Mouse (Mus musculus) CH12.LX (cell line): ENCODE data around the gene Serinc5. TPM values are rescaled to one million over a fixed set of nuclear protein-coding genes. Genes with fewer than 3 reads are reported as not detected.

Experiments
- DNase-seq: peaks from one replicate; pipeline ENCODE4 v3.0.0-alpha.2; 2013; ENCODE audit errors: extremely low read depth
- H3K27ac ChIP-seq: 2 replicates; pipeline ENCODE4 v1.5.1; 2012; ENCODE audit warnings: low read depth, mild to moderate bottlenecking, control low read depth, moderate library complexity; ENCODE audit not compliant: insufficient read depth
- H3K27me3 ChIP-seq: replicated peaks from 2 replicates; pipeline ENCODE3; 2012; ENCODE audit warnings: inconsistent platforms
- H3K36me3 ChIP-seq, 2 experiments: replicated peaks in 1 of 2; 2 replicates each; pipeline versions ENCODE3 to v1.6.1; 2012; ENCODE audit warnings: inconsistent platforms in 1 of 2, low read length in 1 of 2, mild to moderate bottlenecking in 1 of 2, mixed read lengths in 1 of 2, moderate library complexity in 1 of 2; ENCODE audit not compliant: control insufficient read depth in 1 of 2, insufficient read depth in 1 of 2
- H3K4me1 ChIP-seq, 2 experiments: 2 replicates each; pipeline ENCODE4 v1.6.1; 2012; ENCODE audit warnings: inconsistent platforms in 1 of 2, moderate library complexity in 1 of 2; ENCODE audit not compliant: insufficient read depth in 2 of 2, control insufficient read depth in 1 of 2
- H3K4me2 ChIP-seq: 2 replicates; pipeline ENCODE4 v1.6.1; 2012; ENCODE audit warnings: low read depth, mild to moderate bottlenecking, control low read depth; ENCODE audit not compliant: poor library complexity, insufficient read depth, severe bottlenecking
- H3K4me3 ChIP-seq, 3 experiments: fragments of 150-350 bp in 1 of 3; sonication (generic) in 1 of 3; replicated peaks in 1 of 3; 2 replicates each; pipeline versions ENCODE3 to v1.5.1; 2011 to 2012; ENCODE audit warnings: low read depth in 2 of 3, low read length in 2 of 3, mild to moderate bottlenecking in 2 of 3, moderate library complexity in 2 of 3, control low read depth in 1 of 3, improper control_type of control experiment in 1 of 3, inconsistent platforms in 1 of 3, mixed read lengths in 1 of 3; ENCODE audit not compliant: poor library complexity in 1 of 3
- H3K79me2 ChIP-seq: replicated peaks from 2 replicates; pipeline ENCODE4 v1.6.1; 2012; ENCODE audit warnings: mild to moderate bottlenecking, moderate library complexity; ENCODE audit not compliant: control insufficient read depth, poor library complexity, insufficient read depth, severe bottlenecking; ENCODE audit errors: extremely low read depth
- H3K9ac ChIP-seq: 2 replicates; pipeline ENCODE4 v1.6.1; 2012; ENCODE audit warnings: low read depth, mild to moderate bottlenecking, control low read depth, moderate library complexity; ENCODE audit not compliant: insufficient read depth
- H3K9me3 ChIP-seq: replicated peaks from 2 replicates; pipeline ENCODE3; 2012; ENCODE audit warnings: low read length, inconsistent platforms, mixed read lengths
- CHD1 ChIP-seq: IDR thresholded peaks from 2 replicates; pipeline ENCODE4 v1.6.1; 2012; ENCODE audit warnings: low read depth, low read length, improper control_type of control experiment, inconsistent platforms
- CTCF ChIP-seq, 2 experiments: IDR thresholded peaks in 1 of 2; conservative IDR thresholded peaks in 1 of 2; 2 replicates each; pipeline ENCODE4 v1.5.1; 2011 to 2012; ENCODE audit warnings: low read depth in 2 of 2, low read length in 2 of 2, improper control_type of control experiment in 1 of 2, inconsistent platforms in 1 of 2, mild to moderate bottlenecking in 1 of 2, moderate library complexity in 1 of 2
- ELF1 ChIP-seq: IDR thresholded peaks from 2 replicates; pipeline ENCODE4 v1.6.1; 2014; ENCODE audit warnings: low read depth, mild to moderate bottlenecking, inconsistent platforms, low read length, improper control_type of control experiment
- HCFC1 ChIP-seq: IDR thresholded peaks from 2 replicates; pipeline ENCODE4 v1.6.1; 2012; ENCODE audit warnings: low read depth, mild to moderate bottlenecking, inconsistent platforms, low read length, improper control_type of control experiment
- JUND ChIP-seq: conservative IDR thresholded peaks from 2 replicates; pipeline ENCODE4 v1.6.1; 2011; ENCODE audit warnings: low read depth, low read length, improper control_type of control experiment
- KAT2A ChIP-seq: IDR thresholded peaks from 2 replicates; pipeline ENCODE4 v1.6.1; 2012; ENCODE audit warnings: low read length, improper control_type of control experiment, inconsistent platforms; ENCODE audit not compliant: insufficient replicate concordance
- MAZ ChIP-seq: IDR thresholded peaks from 2 replicates; pipeline ENCODE4 v1.6.1; 2012; ENCODE audit warnings: low read depth, mild to moderate bottlenecking, inconsistent platforms, low read length, improper control_type of control experiment, moderate library complexity
- MXI1 ChIP-seq: IDR thresholded peaks from 2 replicates; pipeline ENCODE4 v1.6.1; 2011; ENCODE audit warnings: mild to moderate bottlenecking, low read depth, low read length, improper control_type of control experiment
- NELFE ChIP-seq: IDR thresholded peaks from 2 replicates; pipeline ENCODE4 v1.6.1; 2011; ENCODE audit warnings: low read depth, low read length, improper control_type of control experiment
- NRF1 ChIP-seq: IDR thresholded peaks from 2 replicates; pipeline ENCODE4 v1.6.1; 2014; ENCODE audit warnings: low read depth, mild to moderate bottlenecking, inconsistent platforms, low read length, improper control_type of control experiment, moderate library complexity
- PAX5 ChIP-seq: IDR thresholded peaks from 2 replicates; pipeline ENCODE4 v1.6.1; 2012; ENCODE audit warnings: low read length, inconsistent platforms, mixed read lengths
- POLR2A ChIP-seq: IDR thresholded peaks from 2 replicates; pipeline ENCODE4 v1.6.1; 2011; ENCODE audit warnings: low read depth, mild to moderate bottlenecking, improper control_type of control experiment, low read length
- POLR2AphosphoS2 ChIP-seq: IDR thresholded peaks from 2 replicates; pipeline ENCODE4 v1.6.1; 2011; ENCODE audit warnings: low read depth, low read length, improper control_type of control experiment
- RAD21 ChIP-seq: IDR thresholded peaks from 2 replicates; pipeline ENCODE4 v1.6.1; 2011; ENCODE audit warnings: low read depth, mild to moderate bottlenecking, low read length, improper control_type of control experiment, moderate library complexity
- RCOR1 ChIP-seq: conservative IDR thresholded peaks from 2 replicates; pipeline ENCODE4 v1.6.1; 2012; ENCODE audit warnings: low read depth, mild to moderate bottlenecking, inconsistent platforms, low read length, improper control_type of control experiment
- SIN3A ChIP-seq: IDR thresholded peaks from 2 replicates; pipeline ENCODE4 v1.6.1; 2012; ENCODE audit warnings: low read length, improper control_type of control experiment, inconsistent platforms
- SMC3 ChIP-seq: IDR thresholded peaks from 2 replicates; pipeline ENCODE4 v1.6.1; 2011; ENCODE audit warnings: low read depth, low read length, improper control_type of control experiment
- TBP ChIP-seq: conservative IDR thresholded peaks from 2 replicates; pipeline ENCODE4 v1.6.1; 2011; ENCODE audit warnings: low read depth, low read length, improper control_type of control experiment
- TCF12 ChIP-seq: IDR thresholded peaks from 2 replicates; pipeline ENCODE4 v1.6.1; 2014; ENCODE audit warnings: low read depth, mild to moderate bottlenecking, inconsistent platforms, low read length, improper control_type of control experiment
- dilution Hi-C: fragments of 300-500 bp; cut with MboI; formaldehyde crosslinking; loops from 2 replicates; pipeline ENCODE4 v1.14.3; 2020; ENCODE audit warnings: low sequenced_read_pairs; ENCODE audit not compliant: extremely low pct_unique_long_range_greater_than_20kb, extremely low pct_ligation_motif_present
- in situ Hi-C: fragments of 300-500 bp; cut with MboI; formaldehyde crosslinking; loops from 3 replicates; pipeline ENCODE4 v1.14.3; 2019; ENCODE audit warnings: low sequenced_read_pairs, low pct_ligation_motif_present, low pct_unique_long_range_greater_than_20kb, mixed read lengths
- polyA plus RNA-seq: library from polyadenylated mRNA; unstranded; fragments of >175 nt; gene quantifications from 2 replicates; pipeline ENCODE4 v1.2.1, GENCODE M21; 2012; ENCODE audit warnings: low read depth; ENCODE audit not compliant: insufficient read length
- total RNA-seq, 2 experiments: library from RNA; depleted of rRNA; stranded (reverse); fragments of 300-350 nt in 1 of 2; fragments of >200 nt in 1 of 2; gene quantifications; 2 replicates each; pipeline ENCODE4 v1.2.3; 2012 to 2014

Serinc5 gene
- total RNA-seq (2012; rRNA removed): 5.0 and 5.2 TPM in 2 replicates
- 3.8 and 4.3 TPM in 2 replicates for total RNA-seq (2014; rRNA removed)
- polyA plus RNA-seq: 1.9 and 2.2 TPM in 2 replicates

GRCm38 (mm10) chr13:92610311-92611221, at the start of gene Serinc5:
TSS of gene Serinc5 (plus strand) at chr13:92611091.
- Histone ChIP-seq H3K9ac (peak within 1 kb of the TSS; percentile 79), H3K79me2 (no peaks in the 10 kb centered on the region), H3K4me1 (peaks cover 4 to 15% of the 10 kb centered on the region in 2 experiments; a peak in 3 of 4 replicates), H3K36me3 (no peaks in the 10 kb centered on the region), H3K4me3 (peak within 1 kb of the TSS; percentile 62 to 80 (median 63)), H3K9me3 (no peaks in the 10 kb centered on the region), H3K27ac (peak within 1 kb of the TSS; percentile 19; the same call in 1 of the 2 replicates), H3K4me2 (peak within 1 kb of the TSS; percentile 86), H3K27me3 (peaks cover 19% of the 10 kb centered on the region)
- TF ChIP-seq POLR2A: peak; percentile 97
- TF ChIP-seq POLR2AphosphoS2: peak; percentile 78; the same call in 1 of the 2 replicates
- no peak for TF ChIP-seq SMC3
- no peak for TF ChIP-seq CHD1
- 0 out of 2 replicates have a peak, but pooled peaks have one; percentile 2 for TF ChIP-seq MAZ
- peak; percentile 91 for TF ChIP-seq NELFE
- peak; percentile 85 for TF ChIP-seq TBP
- TF ChIP-seq RAD21: no peak
- TF ChIP-seq RCOR1: no peak
- TF ChIP-seq HCFC1: peak; percentile 66
- peak; percentile 65 for TF ChIP-seq SIN3A
- TF ChIP-seq TCF12: peak; percentile 66
- no peak for TF ChIP-seq JUND
- no peak for TF ChIP-seq PAX5
- TF ChIP-seq MXI1: peak; percentile 7; the same call in 1 of the 2 replicates
- peak; percentile 85 for TF ChIP-seq ELF1
- in situ Hi-C loops (no loop called here), dilution Hi-C loops (no loop called here)
- peak; percentile 87 for DNase-seq

- no peaks in the 10 kb centered on the region for H3K9me3 ChIP-seq
- no peak within 1 kb of the TSS for H3K9ac ChIP-seq
- in situ Hi-C loops (loop anchor here (5.0 kb wide), 1 partner anchor 166 kb away; no protein-coding TSS in a partner anchor), dilution Hi-C loops (no loop called here)
- no peaks in the 10 kb centered on the region for H3K27me3 ChIP-seq
- peak within 1 kb of the TSS; percentile 16; the same call in 1 of the 2 replicates for H3K4me2 ChIP-seq
- H3K4me3 ChIP-seq: no peak within 1 kb of the TSS
- no peak within 1 kb of the TSS for H3K27ac ChIP-seq
- H3K79me2 ChIP-seq: no peaks in the 10 kb centered on the region
- DNase-seq: peak; percentile 3
- no peaks in the 10 kb centered on the region for H3K36me3 ChIP-seq
- H3K4me1 ChIP-seq: peaks cover 7 to 17% of the 10 kb centered on the region in 2 experiments; a peak in 3 of 4 replicates
- TF ChIP-seq SIN3A: no peak
- TF ChIP-seq CTCF (conservative IDR thresholded peaks at IDR 0.05 in 1 of 2, IDR thresholded peaks at IDR 0.05 in 1 of 2; ENCODE audit: low read depth in 2 of 2, low read length in 2 of 2): no peak
- TF ChIP-seq NRF1: no peak
- TF ChIP-seq PAX5: no peak
- TF ChIP-seq KAT2A: no peak
- TF ChIP-seq MXI1: no peak
Observed at GRCm38 (mm10) chr13:92576072-92576471, 34.8 kb upstream of the Serinc5 start, which contains the start of gene Spz1. TSS of gene Spz1 (minus strand) at chr13:92576172.
